Mouse (Mus musculus) intestine, embryonic 15.5 days (tissue): ENCODE measurements around the gene Olfr474. TPM values are rescaled to one million over a fixed set of nuclear protein-coding genes. Genes with fewer than 3 reads are reported as not detected.
"Not testable (repeated sequence)": the region's sequence is repeated elsewhere in the genome, so short reads cannot be mapped to it uniquely, and the experiment has no call there.

Source experiments
- ATAC-seq: fragments of 200-750 bp; cut with Nextera tagmentation; 2 replicates; pipeline ENCODE4 v1.8.0; 2017; ENCODE audit warnings: moderate TSS enrichment, moderate library complexity
- H3K27ac ChIP-seq: fragments of 300-500 bp; sonication (generic); 2 replicates; pipeline ENCODE4 v1.5.1; 2015; ENCODE audit warnings: mild to moderate bottlenecking, inconsistent platforms
- H3K27me3 ChIP-seq: fragments of 300-500 bp; sonication (generic); replicated peaks from 2 replicates; pipeline ENCODE4 v1.6.1; 2015; ENCODE audit warnings: inconsistent platforms
- H3K36me3 ChIP-seq: fragments of 300-500 bp; sonication (generic); 2 replicates; pipeline ENCODE4 v1.6.1; 2015; ENCODE audit warnings: inconsistent platforms
- H3K4me1 ChIP-seq: fragments of 300-500 bp; sonication (generic); replicated peaks from 2 replicates; pipeline ENCODE4 v1.6.1; 2015; ENCODE audit warnings: inconsistent platforms
- H3K4me2 ChIP-seq: fragments of 300-500 bp; sonication (generic); replicated peaks from 2 replicates; pipeline ENCODE4 v1.6.1; 2015; ENCODE audit warnings: mild to moderate bottlenecking, inconsistent platforms
- H3K4me3 ChIP-seq: fragments of 300-500 bp; sonication (generic); replicated peaks from 2 replicates; pipeline ENCODE4 v1.5.1; 2015; ENCODE audit warnings: inconsistent platforms
- H3K9ac ChIP-seq: fragments of 300-500 bp; sonication (generic); 2 replicates; pipeline ENCODE4 v1.6.1; 2015; ENCODE audit warnings: inconsistent platforms
- H3K9me3 ChIP-seq: fragments of 300-500 bp; sonication (generic); 2 replicates; pipeline ENCODE4 v1.6.1; 2016; ENCODE audit warnings: inconsistent platforms
- WGBS: fragments of 180-500 bp; shearing (Covaris S2); methylation state at CpG from one replicate; pipeline ENCODE4 v1.1.7; 2015; 5-methylcytosine and 5-hydroxymethylcytosine counted together
- polyA plus RNA-seq: library from polyadenylated mRNA; unstranded; fragments of >200 nt; fragmentation: Nextera tagmentation; extraction: Ambion mirVana; gene quantifications from 2 replicates; pipeline ENCODE4 v1.2.1, GENCODE M21; 2015

The Olfr474 gene
- polyA plus RNA-seq = not detected in 2 replicates

- Histone ChIP-seq H3K36me3 (no peaks in the 10 kb centered on the region), H3K4me2 (no peak within 1 kb of the TSS), H3K27me3 (no peaks in the 10 kb centered on the region), H3K4me1 (no peaks in the 10 kb centered on the region), H3K9me3 (no peaks in the 10 kb centered on the region), H3K27ac (no peak within 1 kb of the TSS), H3K9ac (no peak within 1 kb of the TSS), H3K4me3 (no peak within 1 kb of the TSS)
- WGBS = 88% methylated on average over 1 of the region's 1 CpGs
- ATAC-seq = no peak
Measured at GRCm38 (mm10) chr7:107954343-107954742, at the start of gene Olfr474. Gene Olfr474, plus strand, starts transcription at chr7:107954643.

GRCm38 (mm10) chr7:107930146-107930545 is 24.3 kb upstream of the Olfr474 start, which contains the start of gene Olfr473:
Gene Olfr473, plus strand, starts transcription at chr7:107930446.
- no peaks in the 10 kb centered on the region for H3K9me3 ChIP-seq
- H3K4me2 ChIP-seq = no peak within 1 kb of the TSS
- 89% methylated on average over 1 of the region's 1 CpGs for WGBS
- H3K4me3 ChIP-seq = no peak within 1 kb of the TSS
- no peak for ATAC-seq
- no peaks in the 10 kb centered on the region for H3K4me1 ChIP-seq
- H3K27ac ChIP-seq = no peak within 1 kb of the TSS
- no peaks in the 10 kb centered on the region for H3K36me3 ChIP-seq
- H3K9ac ChIP-seq = no peak within 1 kb of the TSS
- H3K27me3 ChIP-seq = no peaks in the 10 kb centered on the region

- H3K4me3 ChIP-seq, H3K27ac ChIP-seq, H3K4me1 ChIP-seq, H3K9ac ChIP-seq, H3K4me2 ChIP-seq, H3K36me3 ChIP-seq, ATAC-seq, H3K27me3 ChIP-seq, H3K9me3 ChIP-seq: not testable (repeated sequence)
- WGBS = 95% methylated on average over 12 of the region's 12 CpGs
Measured at GRCm38 (mm10) chr7:107952539-107952938, 1.9 kb upstream of the Olfr474 start.

GRCm38 (mm10) chr7:107964503-107964902 is 10.1 kb downstream of the Olfr474 start, which contains the start of gene Olfr476:
Gene Olfr476, plus strand, starts transcription at chr7:107964803.
- H3K4me3 ChIP-seq = no peak within 1 kb of the TSS
- no peaks in the 10 kb centered on the region for H3K4me1 ChIP-seq
- H3K27ac ChIP-seq = no peak within 1 kb of the TSS
- H3K27me3 ChIP-seq = no peaks in the 10 kb centered on the region
- WGBS = 60% methylated on average over 1 of the region's 1 CpGs
- H3K9me3 ChIP-seq = no peaks in the 10 kb centered on the region
- H3K36me3 ChIP-seq = no peaks in the 10 kb centered on the region
- no peak within 1 kb of the TSS for H3K9ac ChIP-seq
- no peak for ATAC-seq
- no peak within 1 kb of the TSS for H3K4me2 ChIP-seq

GRCm38 (mm10) chr7:107986393-107986792 is 31.9 kb downstream of the Olfr474 start, which contains the start of gene Olfr477:
Gene Olfr477, plus strand, starts transcription at chr7:107986693.
- Histone ChIP-seq H3K4me2 (no peak within 1 kb of the TSS), H3K36me3 (no peaks in the 10 kb centered on the region), H3K27me3 (no peaks in the 10 kb centered on the region), H3K27ac (no peak within 1 kb of the TSS), H3K9ac (no peak within 1 kb of the TSS), H3K4me1 (no peaks in the 10 kb centered on the region), H3K9me3 (no peaks in the 10 kb centered on the region), H3K4me3 (no peak within 1 kb of the TSS)
- no peak for ATAC-seq
- WGBS = 78% methylated on average over 2 of the region's 2 CpGs

Other genes with a start within 250 kb of the Olfr474 start
- gene Cyb5r2, start 196.6 kb upstream of the Olfr474 start, polyA plus RNA-seq = 0.14 and 0.15 TPM in 2 replicates
- gene Ovch2, start 153.4 kb upstream of the Olfr474 start, polyA plus RNA-seq = not detected in 2 replicates
- not detected in 2 replicates for gene Olfr467, start 142.4 kb upstream of the Olfr474 start, polyA plus RNA-seq
- gene Olfr469, start 129.1 kb upstream of the Olfr474 start, polyA plus RNA-seq = not detected in 2 replicates
- not detected in 2 replicates for gene Olfr470, start 107.2 kb upstream of the Olfr474 start, polyA plus RNA-seq
- not detected in 2 replicates for gene Olfr472, start 56.7 kb upstream of the Olfr474 start, polyA plus RNA-seq
- not detected in 2 replicates for gene Olfr473, start 24.2 kb upstream of the Olfr474 start, polyA plus RNA-seq
- gene Olfr476, start 10.2 kb downstream of the Olfr474 start, polyA plus RNA-seq = not detected in 2 replicates
- not detected in 2 replicates for gene Olfr477, start 32.0 kb downstream of the Olfr474 start, polyA plus RNA-seq
- not detected in 2 replicates for gene Olfr478, start 79.3 kb downstream of the Olfr474 start, polyA plus RNA-seq
- gene Olfr479, start 96.0 kb downstream of the Olfr474 start, polyA plus RNA-seq = not detected in 2 replicates
- not detected in 2 replicates for gene Olfr480, start 112.7 kb downstream of the Olfr474 start, polyA plus RNA-seq
- not detected in 2 replicates for gene Olfr481, start 125.2 kb downstream of the Olfr474 start, polyA plus RNA-seq
- gene Olfr482, start 142.9 kb downstream of the Olfr474 start, polyA plus RNA-seq = 0.09 TPM in 1 of 2 replicates, not detected in the other
- not detected in 2 replicates for gene Olfr483, start 146.2 kb downstream of the Olfr474 start, polyA plus RNA-seq
- not detected in 2 replicates for gene Olfr484, start 172.8 kb downstream of the Olfr474 start, polyA plus RNA-seq
- gene Olfr485, start 205.2 kb downstream of the Olfr474 start, polyA plus RNA-seq = not detected in 2 replicates
- not detected in 2 replicates for gene Olfr486, start 218.1 kb downstream of the Olfr474 start, polyA plus RNA-seq